Mouse (Mus musculus) layer of hippocampus, adult 8-10 months (tissue): ENCODE measurements at regions not wholly inside any gene's neighbourhood (a gene's known extent, or its start where the extent isn't known, plus 50 kb on each side); places are given as distances from the start of the nearest gene placed in this dataset.

Source experiments
- DNase-seq, 2 experiments: peaks; one replicate each; pipeline ENCODE4 v3.0.0; 2022; ENCODE audit warnings: low spot score in 2 of 2

GRCm38 (mm10) chr12:80018086-80018485, 94.7 kb downstream of the Zfp36l1 start:
- DNase-seq = no peak

- DNase-seq = no peak
These were observed 95.4 kb downstream of the Zfp36l1 start for GRCm38 (mm10) chr12:80017376-80017929.

GRCm38 (mm10) chr12:80015938-80016337, 96.9 kb downstream of the Zfp36l1 start:
- DNase-seq = no peak

GRCm38 (mm10) chr12:80014598-80014983, 98.2 kb downstream of the Zfp36l1 start:
- DNase-seq = no peak

- DNase-seq = peak; percentile 36 to 46
These were observed 98.8 kb downstream of the Zfp36l1 start for GRCm38 (mm10) chr12:80013904-80014597.

- no peak for DNase-seq
These were observed 99.3 kb downstream of the Zfp36l1 start for GRCm38 (mm10) chr12:80013577-80013903.

- no peak for DNase-seq
These were observed 100.9 kb downstream of the Zfp36l1 start for GRCm38 (mm10) chr12:80011916-80012315.

- DNase-seq = no peak
These were observed 101.9 kb downstream of the Zfp36l1 start for GRCm38 (mm10) chr12:80010947-80011346.

- DNase-seq = no peak
These were observed 102.6 kb downstream of the Zfp36l1 start for GRCm38 (mm10) chr12:80010220-80010619.

- DNase-seq = no peak
These were observed 105.0 kb downstream of the Zfp36l1 start for GRCm38 (mm10) chr12:80007849-80008248.

- DNase-seq = no peak
These were observed 107.4 kb downstream of the Zfp36l1 start for GRCm38 (mm10) chr12:80005227-80005919.

GRCm38 (mm10) chr12:80004575-80004974, 108.2 kb downstream of the Zfp36l1 start:
- no peak for DNase-seq

- no peak for DNase-seq
These were observed 109.3 kb downstream of the Zfp36l1 start for GRCm38 (mm10) chr12:80003486-80003885.

- no peak for DNase-seq
These were observed 110.2 kb downstream of the Zfp36l1 start for GRCm38 (mm10) chr12:80002474-80003125.

GRCm38 (mm10) chr12:80001794-80002193, 111.0 kb downstream of the Zfp36l1 start:
- no peak for DNase-seq

- DNase-seq = no peak
These were observed 112.9 kb downstream of the Zfp36l1 start for GRCm38 (mm10) chr12:79999868-80000370.

- DNase-seq = no peak
These were observed 114.0 kb downstream of the Zfp36l1 start for GRCm38 (mm10) chr12:79998788-79999187.

GRCm38 (mm10) chr12:79998339-79998738, 114.5 kb downstream of the Zfp36l1 start:
- no peak for DNase-seq

GRCm38 (mm10) chr12:79997201-79997600, 115.6 kb downstream of the Zfp36l1 start:
- no peak for DNase-seq

GRCm38 (mm10) chr12:79995521-79996094, 117.2 kb downstream of the Zfp36l1 start:
- DNase-seq = no peak

- no peak for DNase-seq
These were observed 118.8 kb downstream of the Zfp36l1 start for GRCm38 (mm10) chr12:79993821-79994571.
